Mouse (Mus musculus) lung, embryonic 15.5 days (tissue): ENCODE measurements around the gene Fgf18. TPM values are rescaled to one million over a fixed set of nuclear protein-coding genes. Genes with fewer than 3 reads are reported as not detected.

Source experiments
- ATAC-seq: fragments of 200-750 bp; cut with Nextera tagmentation; 2 replicates; pipeline ENCODE4 v1.8.0; 2017; ENCODE audit warnings: moderate number of reproducible peaks, borderline replicate concordance; ENCODE audit not compliant: low FRiP score, low TSS enrichment; ENCODE audit errors: extremely low read depth
- H3K27ac ChIP-seq: fragments of 300-500 bp; sonication (generic); 2 replicates; pipeline ENCODE4 v1.5.1; 2015; ENCODE audit warnings: moderate library complexity, mild to moderate bottlenecking, inconsistent platforms
- H3K27me3 ChIP-seq: fragments of 300-500 bp; sonication (generic); 2 replicates; pipeline ENCODE4 v1.6.1; 2015; ENCODE audit warnings: inconsistent platforms
- H3K36me3 ChIP-seq: fragments of 300-500 bp; sonication (generic); 2 replicates; pipeline ENCODE4 v1.6.1; 2015; ENCODE audit warnings: inconsistent platforms
- H3K4me1 ChIP-seq: fragments of 300-500 bp; sonication (generic); 2 replicates; pipeline ENCODE4 v1.6.1; 2015; ENCODE audit warnings: inconsistent platforms
- H3K4me2 ChIP-seq: fragments of 300-500 bp; sonication (generic); 2 replicates; pipeline ENCODE4 v1.6.1; 2015; ENCODE audit warnings: inconsistent platforms, mild to moderate bottlenecking, moderate library complexity
- H3K4me3 ChIP-seq: fragments of 300-500 bp; sonication (generic); 2 replicates; pipeline ENCODE4 v1.5.1; 2015; ENCODE audit warnings: mild to moderate bottlenecking, inconsistent platforms
- H3K9ac ChIP-seq: fragments of 300-500 bp; sonication (generic); 2 replicates; pipeline ENCODE4 v1.6.1; 2015; ENCODE audit warnings: inconsistent platforms
- H3K9me3 ChIP-seq: fragments of 300-500 bp; sonication (generic); 2 replicates; pipeline ENCODE4 v1.6.1; 2016; ENCODE audit warnings: inconsistent platforms
- WGBS: fragments of 180-500 bp; shearing (Covaris S2); methylation state at CpG from one replicate; pipeline ENCODE4 v1.1.7; 2015; 5-methylcytosine and 5-hydroxymethylcytosine counted together
- polyA plus RNA-seq: library from polyadenylated mRNA; unstranded; fragments of >200 nt; fragmentation: Nextera tagmentation; extraction: Ambion mirVana; gene quantifications from 2 replicates; pipeline ENCODE4 v1.2.1, GENCODE M21; 2015

Gene Fgf18
- polyA plus RNA-seq: 11.1 and 11.7 TPM in 2 replicates

DNA sequence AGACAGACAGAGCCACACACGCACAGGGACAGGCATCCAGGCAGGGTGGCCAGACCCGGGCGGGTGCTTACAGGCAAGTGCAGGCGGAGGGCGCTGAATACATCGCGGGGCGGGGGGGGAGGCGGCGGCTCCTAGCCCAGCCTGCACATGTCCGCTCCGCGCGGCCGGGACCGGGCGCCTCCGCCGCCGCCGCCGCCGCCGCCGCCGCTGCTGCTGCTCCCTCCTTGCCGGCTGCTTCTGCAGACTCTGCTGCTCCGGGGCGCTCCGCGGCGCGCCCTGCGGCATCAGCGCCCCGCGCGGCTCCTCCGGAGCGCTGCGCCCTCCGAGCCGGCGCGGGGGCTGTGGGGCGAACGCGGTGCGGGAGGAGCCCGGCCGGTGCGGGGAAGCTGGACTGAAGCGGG is at the start of gene Fgf18:
Fgf18 (minus strand) TSS at position 230 of the 401 bp plus-strand sequence.
- H3K9me3 ChIP-seq: no peaks in the 10 kb centered on the region

DNA sequence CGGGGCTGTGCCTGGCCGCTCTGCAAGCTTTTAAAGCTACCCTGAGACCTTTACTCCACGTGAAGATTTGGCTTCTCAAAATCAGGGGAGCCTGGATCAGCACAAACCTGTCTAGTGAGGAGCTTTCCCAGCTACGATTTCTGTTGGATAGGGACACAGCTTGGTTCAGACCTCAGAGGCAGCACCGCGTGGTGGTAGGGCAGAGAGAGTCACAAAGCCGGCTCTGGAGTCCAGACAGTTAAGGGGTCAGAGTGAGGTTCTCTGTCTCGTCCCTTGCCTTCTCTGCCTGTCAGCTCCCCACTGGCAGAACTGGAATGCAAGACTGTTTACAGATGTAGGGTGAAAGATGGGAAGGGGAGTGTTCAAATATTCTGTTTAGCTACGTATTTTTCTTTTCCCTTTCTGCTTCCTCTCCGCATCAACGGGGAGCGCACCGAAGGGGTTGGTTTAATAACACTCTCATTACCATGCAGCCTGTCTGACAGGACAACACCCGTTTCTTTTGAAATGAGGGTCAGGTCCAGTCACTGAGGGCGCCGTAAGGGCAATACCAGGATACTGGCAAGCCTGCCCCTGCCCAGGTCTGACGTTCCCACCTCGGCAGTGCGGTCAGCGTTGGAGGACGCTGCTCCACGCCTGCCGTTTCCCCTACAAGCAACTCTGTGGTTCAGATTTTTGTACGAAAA is 49.4 kb upstream of the Fgf18 start:
- no peak overlapping the region for H3K4me2 ChIP-seq
- peaks cover 29% of the 10 kb centered on the region for H3K4me1 ChIP-seq
- no peaks in the 10 kb centered on the region for H3K9me3 ChIP-seq
- peaks cover 93% of the 10 kb centered on the region for H3K27me3 ChIP-seq
- H3K36me3 ChIP-seq: no peaks in the 10 kb centered on the region
- ATAC-seq: no peak
- no peak overlapping the region for H3K9ac ChIP-seq
- no peak overlapping the region for H3K4me3 ChIP-seq
- H3K27ac ChIP-seq: no peak overlapping the region
- 14% methylated on average over 24 of the region's 24 CpGs for WGBS

More for the DNA sequence above, at the start of gene Fgf18:
- Histone ChIP-seq H3K36me3 (peaks cover 25% of the 10 kb centered on the region), H3K4me1 (peaks cover 53% of the 10 kb centered on the region), H3K4me3 (peak within 1 kb of the TSS; percentile 53), H3K27me3 (peaks cover 27% of the 10 kb centered on the region), H3K27ac (peak within 1 kb of the TSS; percentile 70), H3K9ac (peak within 1 kb of the TSS; percentile 43), H3K4me2 (peak within 1 kb of the TSS; percentile 96)
- WGBS: under 1% methylated on average over 46 of the region's 53 CpGs
- ATAC-seq: peak; percentile 23; the same call in 1 of the 2 replicates

DNA sequence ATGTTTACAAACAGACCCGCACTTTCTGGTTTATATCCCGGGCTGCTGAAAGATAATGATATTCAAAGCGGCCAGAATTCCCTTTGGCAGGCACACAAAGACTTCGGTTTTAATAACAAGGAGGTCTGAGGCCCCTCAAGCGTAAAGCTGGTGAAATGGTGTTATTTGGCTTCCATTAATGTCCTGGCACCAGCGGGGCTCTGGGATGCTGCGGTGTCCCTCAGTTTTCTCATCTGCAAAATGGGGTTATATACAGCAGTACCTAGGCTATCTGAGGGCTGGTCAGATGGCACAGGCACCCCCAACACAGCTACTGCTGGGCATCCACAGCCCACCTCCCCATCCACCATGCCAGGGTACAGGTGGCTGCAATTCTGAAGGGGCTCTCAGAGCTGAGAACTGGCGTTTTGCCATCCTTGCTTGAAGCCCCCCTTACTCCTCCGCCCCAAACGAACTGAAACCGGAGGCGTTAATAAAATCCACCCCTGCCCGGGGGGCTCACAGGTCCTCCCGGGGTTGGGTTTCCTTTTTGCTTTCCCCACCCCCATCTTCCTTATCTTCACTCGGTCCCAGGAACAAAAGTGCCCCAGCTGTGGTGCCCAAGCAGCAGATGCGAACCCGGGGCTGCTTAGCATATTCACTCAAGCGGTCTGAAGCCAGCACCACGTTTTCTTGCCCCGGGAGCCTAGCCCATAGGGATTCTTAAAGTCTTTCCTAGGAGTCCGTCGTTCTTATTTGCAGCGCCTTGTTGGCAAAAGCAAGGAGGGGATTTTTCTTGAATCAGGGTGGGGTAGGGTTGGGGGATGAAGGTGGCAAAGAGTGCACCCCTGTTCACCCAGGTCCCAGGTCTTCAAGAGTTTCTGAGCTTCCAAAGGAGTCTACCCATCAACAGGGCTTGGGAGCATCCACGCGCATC is 48.6 kb upstream of the Fgf18 start:
- Histone ChIP-seq H3K36me3 (no peaks in the 10 kb centered on the region), H3K4me1 (peaks cover 21% of the 10 kb centered on the region), H3K27ac (no peak overlapping the region), H3K4me2 (no peak overlapping the region), H3K27me3 (peaks cover 93% of the 10 kb centered on the region), H3K9me3 (no peaks in the 10 kb centered on the region), H3K9ac (no peak overlapping the region), H3K4me3 (no peak overlapping the region)
- no peak for ATAC-seq
- 5% methylated on average over 25 of the region's 25 CpGs for WGBS

DNA sequence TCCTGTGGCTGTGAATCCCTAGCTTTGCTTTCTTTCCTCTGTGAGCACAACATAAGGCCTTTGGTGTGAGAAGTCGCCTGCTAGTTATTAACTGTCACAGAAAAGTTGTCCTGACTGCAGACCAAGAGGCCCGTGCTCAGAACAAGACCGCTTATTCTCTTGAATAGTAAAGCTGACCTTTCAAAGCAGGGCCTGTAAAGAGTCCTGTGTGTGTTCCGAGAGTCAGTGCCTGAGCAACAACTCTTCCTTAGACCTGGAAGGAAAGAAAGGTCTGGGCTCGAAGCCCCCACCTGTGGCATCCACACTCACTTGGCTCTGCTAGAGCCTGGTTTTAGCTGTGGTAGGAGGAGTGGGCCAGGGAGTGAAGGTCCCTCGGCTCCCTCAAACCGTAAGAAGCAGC is 47.9 kb upstream of the Fgf18 start:
- WGBS: 20% methylated on average over 7 of the region's 7 CpGs
- no peak for ATAC-seq
- peaks cover 14% of the 10 kb centered on the region; the same call in 1 of the 2 replicates for H3K4me1 ChIP-seq

DNA sequence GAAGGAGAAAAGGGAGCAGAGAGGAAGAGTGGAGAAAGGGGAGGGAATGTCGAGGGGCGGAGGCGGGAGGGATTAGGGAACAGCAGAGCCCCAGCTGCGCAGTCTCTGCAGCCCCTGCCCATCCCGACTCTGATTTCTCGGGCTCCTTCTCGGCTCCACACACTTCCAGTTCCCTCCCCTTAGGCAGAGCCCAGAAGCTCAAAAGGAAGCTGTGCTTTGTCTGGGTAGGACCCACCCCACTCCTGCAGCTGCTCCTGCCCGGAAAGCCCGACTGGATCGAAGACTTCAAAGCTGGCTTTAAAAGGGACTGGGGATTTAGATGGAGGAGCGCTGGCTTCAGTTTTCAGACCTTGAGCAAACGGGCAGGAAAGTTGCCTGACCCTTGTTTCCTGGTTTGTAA is 46.5 kb upstream of the Fgf18 start:
- Histone ChIP-seq H3K4me3 (no peak overlapping the region), H3K9ac (no peak overlapping the region), H3K4me1 (0 out of 2 replicates have a peak, but pooled peaks cover 9% of the 10 kb centered on the region), H3K4me2 (peak overlapping the region; percentile 26; the same call in 1 of the 2 replicates), H3K27ac (no peak overlapping the region), H3K36me3 (no peaks in the 10 kb centered on the region), H3K27me3 (peaks cover 79% of the 10 kb centered on the region), H3K9me3 (no peaks in the 10 kb centered on the region)
- 4% methylated on average over 12 of the region's 12 CpGs for WGBS
- ATAC-seq: no peak

More for the DNA sequence above, 47.9 kb upstream of the Fgf18 start:
- H3K27ac ChIP-seq: no peak overlapping the region
- no peak overlapping the region for H3K4me2 ChIP-seq
- H3K36me3 ChIP-seq: no peaks in the 10 kb centered on the region
- peaks cover 93% of the 10 kb centered on the region for H3K27me3 ChIP-seq
- no peak overlapping the region for H3K9ac ChIP-seq
- no peak overlapping the region for H3K4me3 ChIP-seq
- H3K9me3 ChIP-seq: no peaks in the 10 kb centered on the region

DNA sequence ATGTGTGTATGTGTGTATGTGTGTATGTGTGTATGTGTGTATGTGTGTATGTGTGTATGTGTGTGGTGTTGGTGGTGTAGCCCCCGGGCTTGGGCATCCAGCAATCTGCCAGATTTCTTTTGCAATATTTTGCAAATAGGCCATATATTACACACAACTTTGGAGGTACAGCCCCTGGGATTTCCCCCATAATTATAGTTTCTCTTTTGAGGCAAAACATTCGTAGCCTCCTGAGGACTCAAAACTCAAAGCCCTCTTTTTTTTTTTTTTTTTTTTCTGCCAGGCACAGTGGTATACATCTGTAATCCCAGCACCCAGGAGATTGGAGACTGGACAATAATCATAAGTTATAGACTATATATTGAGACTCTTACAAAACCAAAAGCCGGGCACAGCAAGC is 34.6 kb upstream of the Fgf18 start:
- 79% methylated on average over 3 of the region's 3 CpGs for WGBS
- Histone ChIP-seq H3K27me3 (peaks cover 40% of the 10 kb centered on the region), H3K9me3 (no peaks in the 10 kb centered on the region), H3K4me3 (no peak overlapping the region), H3K4me2 (no peak overlapping the region), H3K9ac (no peak overlapping the region), H3K4me1 (0 out of 2 replicates have a peak, but pooled peaks cover 9% of the 10 kb centered on the region), H3K36me3 (no peaks in the 10 kb centered on the region), H3K27ac (no peak overlapping the region)
- no peak for ATAC-seq

DNA sequence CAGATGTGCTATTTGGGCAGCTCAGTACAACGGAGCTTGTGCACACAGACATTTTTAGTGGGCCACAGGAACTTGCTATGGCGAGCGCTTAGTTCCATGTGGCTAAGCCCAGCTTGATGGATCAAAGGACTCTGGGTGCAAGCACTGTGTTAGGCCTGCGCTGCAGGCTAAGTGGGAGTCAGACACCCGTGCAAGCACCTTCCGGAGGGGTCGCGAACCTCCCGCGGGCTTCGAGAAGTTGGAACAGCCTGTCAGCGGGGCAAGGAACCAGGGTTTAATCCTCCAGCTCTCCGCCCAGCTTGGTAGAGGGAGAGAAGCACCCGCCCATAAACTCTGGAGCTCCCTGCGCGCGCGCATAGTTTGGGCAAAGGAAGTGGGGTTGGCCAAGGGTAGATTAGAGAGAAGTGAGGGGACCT is 33.5 kb upstream of the Fgf18 start:
- Histone ChIP-seq H3K4me1 (0 out of 2 replicates have a peak, but pooled peaks cover 9% of the 10 kb centered on the region), H3K9me3 (no peaks in the 10 kb centered on the region), H3K9ac (no peak overlapping the region), H3K4me2 (peak overlapping the region; percentile 50), H3K4me3 (no peak overlapping the region; the same call in 1 of the 2 replicates), H3K27me3 (peaks cover 47% of the 10 kb centered on the region), H3K27ac (no peak overlapping the region), H3K36me3 (no peaks in the 10 kb centered on the region)
- WGBS: 4% methylated on average over 18 of the region's 18 CpGs
- no peak for ATAC-seq

DNA sequence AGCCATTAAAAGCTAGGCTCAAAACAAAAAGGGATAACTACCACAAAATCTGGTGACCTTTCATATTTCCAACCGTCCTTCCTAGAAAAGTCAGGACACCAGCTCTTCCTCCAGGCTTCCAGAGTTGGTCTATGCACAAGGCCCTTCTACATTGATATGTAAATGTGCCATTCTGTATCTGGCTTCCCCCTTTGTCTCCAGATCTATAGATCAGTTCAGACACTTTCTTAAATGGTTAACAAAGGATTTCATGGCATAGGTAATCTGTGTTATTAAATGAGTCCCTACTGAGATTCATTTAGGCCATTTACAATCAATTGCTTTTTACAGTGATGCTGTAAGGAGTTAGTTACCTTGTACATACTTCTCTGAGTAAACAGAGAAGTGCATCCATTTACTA is 32.6 kb upstream of the Fgf18 start:
- Histone ChIP-seq H3K27ac (no peak overlapping the region), H3K27me3 (peaks cover 49% of the 10 kb centered on the region), H3K4me3 (no peak overlapping the region), H3K9me3 (no peaks in the 10 kb centered on the region), H3K4me1 (0 out of 2 replicates have a peak, but pooled peaks cover 9% of the 10 kb centered on the region), H3K9ac (no peak overlapping the region), H3K4me2 (no peak overlapping the region), H3K36me3 (no peaks in the 10 kb centered on the region)
- 61% methylated on average over 1 of the region's 1 CpGs for WGBS
- ATAC-seq: no peak

DNA sequence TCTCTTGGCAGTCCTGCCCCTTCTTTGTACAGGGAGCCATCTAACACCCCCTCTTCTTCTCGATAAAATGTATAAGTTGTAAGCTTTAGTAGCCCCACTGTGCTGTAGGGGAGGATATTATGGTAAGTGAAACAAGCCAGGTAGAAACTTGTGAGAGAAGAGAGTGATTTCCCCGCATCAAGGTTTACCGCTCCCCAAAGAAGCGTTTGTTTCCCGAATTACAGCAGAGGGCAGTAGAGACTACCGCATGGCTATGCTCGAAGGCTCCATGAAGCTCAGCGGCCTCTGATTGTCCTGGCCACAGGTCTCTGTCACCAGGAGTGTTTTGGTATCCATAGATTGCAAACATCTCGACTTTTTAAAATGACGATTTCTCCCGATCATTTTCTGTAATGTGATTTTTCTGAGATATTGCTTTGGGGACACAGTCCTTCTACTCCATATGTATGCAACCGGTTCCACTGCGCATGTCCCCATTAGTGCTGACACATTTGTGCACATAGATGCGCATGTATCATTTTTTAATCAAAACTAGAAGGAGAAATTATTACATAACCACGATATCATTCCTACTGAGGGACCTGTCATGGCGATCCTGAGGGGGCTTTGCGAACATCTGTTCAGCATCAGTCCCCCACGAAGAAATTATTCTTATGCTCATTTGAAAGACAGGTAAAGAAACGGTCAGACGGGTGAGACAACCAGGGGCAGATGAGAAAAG is 29.5 kb upstream of the Fgf18 start:
- no peak overlapping the region for H3K9ac ChIP-seq
- WGBS: 31% methylated on average over 20 of the region's 20 CpGs
- no peaks in the 10 kb centered on the region for H3K36me3 ChIP-seq
- 0 out of 2 replicates have a peak, but pooled peaks cover 9% of the 10 kb centered on the region for H3K4me1 ChIP-seq
- no peak overlapping the region for H3K4me2 ChIP-seq
- no peaks in the 10 kb centered on the region for H3K9me3 ChIP-seq
- H3K27me3 ChIP-seq: peaks cover 59% of the 10 kb centered on the region
- H3K27ac ChIP-seq: no peak overlapping the region
- ATAC-seq: no peak
- no peak overlapping the region for H3K4me3 ChIP-seq

DNA sequence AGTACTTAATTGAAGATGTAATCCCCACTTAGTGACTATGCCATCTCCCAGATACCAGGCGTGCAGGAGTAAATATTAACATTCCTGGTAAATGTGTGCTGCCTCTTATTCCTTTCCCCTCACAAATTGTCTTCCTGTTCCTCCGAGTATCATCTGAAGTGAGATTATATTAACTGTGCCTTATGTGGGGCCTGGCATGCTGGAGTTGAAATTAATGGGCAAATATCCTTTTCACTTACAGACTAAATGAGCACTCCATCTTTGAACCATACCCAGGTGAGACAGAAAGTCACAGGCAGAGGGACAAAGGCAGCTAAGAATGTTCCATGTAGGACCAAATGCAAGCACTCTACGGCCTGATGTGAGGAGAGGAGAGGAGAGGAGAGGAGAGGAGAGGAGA is 28.6 kb upstream of the Fgf18 start:
- Histone ChIP-seq H3K27ac (no peak overlapping the region), H3K27me3 (peaks cover 56% of the 10 kb centered on the region)

DNA sequence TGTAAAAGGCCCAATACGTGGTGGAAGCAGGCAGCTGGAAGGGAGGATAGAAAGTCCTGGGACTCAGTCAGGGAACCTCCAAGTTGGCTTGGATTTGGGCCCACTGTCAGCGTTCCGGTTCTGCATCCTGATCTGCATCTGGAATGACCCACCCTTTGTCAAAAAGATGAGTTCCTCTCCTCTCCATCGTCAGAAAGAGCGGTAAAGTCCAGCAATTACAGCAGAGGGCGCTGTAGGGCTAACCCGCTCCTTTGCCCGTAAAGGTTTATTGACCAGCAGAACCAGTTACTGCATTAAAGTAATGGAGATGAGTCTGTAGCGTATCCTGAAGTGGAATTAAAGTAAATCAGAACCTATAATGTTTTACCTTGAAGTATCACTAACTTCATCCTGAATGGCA is 23.3 kb upstream of the Fgf18 start:
- Histone ChIP-seq H3K4me1 (no peaks in the 10 kb centered on the region), H3K4me3 (no peak overlapping the region), H3K36me3 (no peaks in the 10 kb centered on the region), H3K9me3 (no peaks in the 10 kb centered on the region), H3K4me2 (no peak overlapping the region), H3K27ac (no peak overlapping the region), H3K27me3 (peaks cover 19% of the 10 kb centered on the region; the same call in 1 of the 2 replicates), H3K9ac (no peak overlapping the region)
- WGBS: 14% methylated on average over 9 of the region's 9 CpGs
- ATAC-seq: no peak

More for the DNA sequence above, 28.6 kb upstream of the Fgf18 start:
- ATAC-seq: no peak
- H3K4me1 ChIP-seq: 0 out of 2 replicates have a peak, but pooled peaks cover 5% of the 10 kb centered on the region
- WGBS: 49% methylated on average over 2 of the region's 3 CpGs
- no peaks in the 10 kb centered on the region for H3K36me3 ChIP-seq
- H3K4me2 ChIP-seq: no peak overlapping the region
- H3K9ac ChIP-seq: no peak overlapping the region
- H3K4me3 ChIP-seq: no peak overlapping the region
- no peaks in the 10 kb centered on the region for H3K9me3 ChIP-seq
